In the genomic region with DNA sequence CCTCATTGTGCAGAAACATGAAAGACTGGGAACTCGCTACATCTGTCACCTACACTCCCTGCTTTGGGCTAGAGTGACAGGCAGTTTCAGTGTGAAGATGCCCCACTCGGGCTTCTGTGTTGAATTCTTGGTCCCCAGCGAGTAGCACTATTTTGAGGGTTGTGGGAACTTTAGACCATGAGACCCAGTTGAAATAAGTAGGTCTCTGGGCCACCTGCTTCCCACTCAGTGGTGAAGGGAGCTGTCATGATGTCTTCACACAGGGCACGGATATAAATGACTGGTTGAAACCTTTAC, we compare ENCODE assay signal across 17 mouse cellular contexts.
"Had no signal": no experiment of that assay in that cellular context is flagged by ENCODE, and none has a peak within 500 bp of the region (broad histone marks: within the 10 kb centered on the region; RNA-seq: fewer than 3 reads in every experiment).

No protein-coding gene starts in this region.

- H3K36me3 ChIP-seq: limb, embryonic 10.5 days; limb, embryonic 13.5 days; liver, embryonic 12.5 days; liver, embryonic 15.5 days; lung, embryonic 15.5 days had no signal

- H3K4me1 ChIP-seq: limb, embryonic 10.5 days; liver, embryonic 15.5 days; lung, embryonic 15.5 days had no signal

- H3K9ac ChIP-seq: limb, embryonic 13.5 days; liver, embryonic 12.5 days; liver, embryonic 15.5 days; lung, embryonic 15.5 days had no signal

- H3K9me3 ChIP-seq: limb, embryonic 10.5 days; limb, embryonic 13.5 days; liver, embryonic 12.5 days; liver, embryonic 15.5 days; lung, embryonic 15.5 days; megakaryocyte, embryonic 14.5 days had no signal

- H3K4me2 ChIP-seq: limb, embryonic 13.5 days; liver, embryonic 12.5 days; liver, embryonic 15.5 days; lung, embryonic 15.5 days; midbrain, embryonic 11.5 days had no signal

- H3K27ac ChIP-seq: kidney, postnatal 0 days; layer of hippocampus, adult 2 months; limb, embryonic 10.5 days; limb, embryonic 13.5 days; liver, embryonic 12.5 days; liver, embryonic 15.5 days; lung, embryonic 15.5 days had no signal

- ATAC-seq: liver, embryonic 12.5 days had no signal

- DNase-seq: kidney, adult 2 months; kidney, postnatal 25 days; layer of hippocampus, adult 9-11 months; liver; lung, adult 18-20 months; lung, postnatal 10 days; lung, postnatal 36 days; midbrain, embryonic 14.5 days had no signal

- H3K4me3 ChIP-seq: layer of hippocampus, adult 2 months; limb, embryonic 10.5 days; limb, embryonic 13.5 days; liver, embryonic 12.5 days; liver, embryonic 15.5 days; lung, embryonic 15.5 days; megakaryocyte, embryonic 14.5 days had no signal

- H3K27me3 ChIP-seq: limb, embryonic 13.5 days; liver, embryonic 12.5 days; liver, embryonic 15.5 days; lung, embryonic 15.5 days; megakaryocyte, embryonic 14.5 days had no signal
